Mouse (Mus musculus): ENCODE data around the gene Pde10a. TPM values are rescaled to one million over a fixed set of nuclear protein-coding genes. Genes with fewer than 3 reads are reported as not detected.

The Pde10a gene
- total and polyA plus RNA-seq, 3 experiments, result 0.04 to 0.41 (median 0.21) TPM

GRCm38 (mm10) chr17:8925819-8926383 is 400.7 kb downstream of the Pde10a start:
- Histone ChIP-seq H3K4me2 (ENCODE audit: insufficient read depth, low read depth, poor library complexity, severe bottlenecking) (no peak overlapping the region), H3K27ac (ENCODE audit: insufficient read depth, low read depth) (no peak overlapping the region)
- no peak for TF ChIP-seq MAFK (IDR thresholded peaks at IDR 0.05; ENCODE audit: insufficient replicate concordance, low read length)
- TF ChIP-seq RCOR1 (conservative IDR thresholded peaks at IDR 0.05; ENCODE audit: low read depth, low read length), result no peak
- no peak for TF ChIP-seq PAX5 (IDR thresholded peaks at IDR 0.05; ENCODE audit: low read length)
- no peak for TF ChIP-seq IRF4 (IDR thresholded peaks at IDR 0.05; ENCODE audit: low read depth, low read length)
- no peak for TF ChIP-seq MAX (IDR thresholded peaks at IDR 0.05; ENCODE audit: low read length)
- no peak for TF ChIP-seq CTCF (conservative IDR thresholded peaks at IDR 0.05 in 1 of 2, IDR thresholded peaks at IDR 0.05 in 1 of 2; ENCODE audit: low read depth in 2 of 2, low read length in 2 of 2)
- no peak for TF ChIP-seq ZNF384 (IDR thresholded peaks at IDR 0.05; ENCODE audit: low read depth, low read length)
- no peak for TF ChIP-seq EP300 (IDR thresholded peaks at IDR 0.05; ENCODE audit: low read length)
- TF ChIP-seq JUN (IDR thresholded peaks at IDR 0.05; ENCODE audit: insufficient read depth, low read depth, low read length), result no peak
- TF ChIP-seq ZC3H11A (IDR thresholded peaks at IDR 0.05; ENCODE audit: low read depth, low read length), result no peak

GRCm38 (mm10) chr17:8928560-8928959 is 403.4 kb downstream of the Pde10a start:
- H3K4me2 ChIP-seq (ENCODE audit: insufficient read depth, low read depth, poor library complexity, severe bottlenecking), result no peak overlapping the region
- H3K36me3 ChIP-seq (replicated peaks in 1 of 2; ENCODE audit: control insufficient read depth in 1 of 2, insufficient read depth in 1 of 2, low read length in 1 of 2), result no peaks in the 10 kb centered on the region
- no peak for DNase-seq (ENCODE audit: extremely low read depth)
- H3K9ac ChIP-seq (ENCODE audit: insufficient read depth, low read depth), result no peak overlapping the region
- H3K79me2 ChIP-seq (replicated peaks; ENCODE audit: control insufficient read depth, extremely low read depth, insufficient read depth, poor library complexity, severe bottlenecking), result no peaks in the 10 kb centered on the region
- H3K27me3 ChIP-seq (replicated peaks), result peaks cover 9% of the 10 kb centered on the region
- in situ Hi-C loops (cut with MboI; ENCODE audit: low pct_ligation_motif_present, low pct_unique_long_range_greater_than_20kb, low sequenced_read_pairs), result no loop called here
- H3K27ac ChIP-seq (ENCODE audit: insufficient read depth, low read depth), result no peak overlapping the region
- TF ChIP-seq RCOR1 (conservative IDR thresholded peaks at IDR 0.05; ENCODE audit: low read depth, low read length), result no peak
- no peak for TF ChIP-seq CTCF (conservative IDR thresholded peaks at IDR 0.05 in 1 of 2, IDR thresholded peaks at IDR 0.05 in 1 of 2; ENCODE audit: low read depth in 2 of 2, low read length in 2 of 2)
- no peak for TF ChIP-seq UBTF (IDR thresholded peaks at IDR 0.05; ENCODE audit: low read depth, low read length)
- TF ChIP-seq MYC (IDR thresholded peaks at IDR 0.05; ENCODE audit: low read depth, low read length), result no peak
- TF ChIP-seq MAX (IDR thresholded peaks at IDR 0.05; ENCODE audit: low read length), result no peak
- no peak for TF ChIP-seq MXI1 (IDR thresholded peaks at IDR 0.05; ENCODE audit: low read depth, low read length)
- no peak for TF ChIP-seq ZNF384 (IDR thresholded peaks at IDR 0.05; ENCODE audit: low read depth, low read length)
- no peak for TF ChIP-seq SIN3A (IDR thresholded peaks at IDR 0.05; ENCODE audit: low read length)
- TF ChIP-seq NRF1 (IDR thresholded peaks at IDR 0.05; ENCODE audit: low read depth, low read length), result no peak
- no peak for TF ChIP-seq EP300 (IDR thresholded peaks at IDR 0.05; ENCODE audit: low read length)
- no peak for TF ChIP-seq POLR2A (IDR thresholded peaks at IDR 0.05; ENCODE audit: low read depth, low read length)
- TF ChIP-seq MEF2A (IDR thresholded peaks at IDR 0.05; ENCODE audit: borderline replicate concordance, low read depth, low read length), result no peak
- no peak for TF ChIP-seq ZMIZ1 (IDR thresholded peaks at IDR 0.05; ENCODE audit: low read depth, low read length)
- TF ChIP-seq POLR2AphosphoS2 (IDR thresholded peaks at IDR 0.05; ENCODE audit: low read depth, low read length), result no peak
- TF ChIP-seq JUND (conservative IDR thresholded peaks at IDR 0.05; ENCODE audit: low read depth, low read length), result no peak
- no peaks in the 10 kb centered on the region for H3K9me3 ChIP-seq (replicated peaks; ENCODE audit: low read length)
- no peak overlapping the region for H3K4me3 ChIP-seq (replicated peaks in 1 of 3; ENCODE audit: low read depth in 2 of 3, low read length in 2 of 3, poor library complexity in 1 of 3)
- dilution Hi-C loops (cut with MboI; ENCODE audit: extremely low pct_ligation_motif_present, extremely low pct_unique_long_range_greater_than_20kb, low sequenced_read_pairs), result no loop called here
- H3K4me1 ChIP-seq (ENCODE audit: control insufficient read depth in 1 of 2, insufficient read depth in 2 of 2), result no peaks in the 10 kb centered on the region

More at GRCm38 (mm10) chr17:8925819-8926383, 400.7 kb downstream of the Pde10a start:
- Histone ChIP-seq H3K79me2 (replicated peaks; ENCODE audit: control insufficient read depth, extremely low read depth, insufficient read depth, poor library complexity, severe bottlenecking) (no peaks in the 10 kb centered on the region), H3K4me3 (replicated peaks in 1 of 3; ENCODE audit: low read depth in 2 of 3, low read length in 2 of 3, poor library complexity in 1 of 3) (no peak overlapping the region), H3K4me1 (ENCODE audit: control insufficient read depth in 1 of 2, insufficient read depth in 2 of 2) (no peaks in the 10 kb centered on the region; a peak in 1 of 4 replicates), H3K9me3 (replicated peaks; ENCODE audit: low read length) (no peaks in the 10 kb centered on the region), H3K9ac (ENCODE audit: insufficient read depth, low read depth) (no peak overlapping the region), H3K27me3 (replicated peaks) (peaks cover 6% of the 10 kb centered on the region), H3K36me3 (replicated peaks in 1 of 2; ENCODE audit: control insufficient read depth in 1 of 2, insufficient read depth in 1 of 2, low read length in 1 of 2) (no peaks in the 10 kb centered on the region)
- dilution Hi-C loops (cut with MboI; ENCODE audit: extremely low pct_ligation_motif_present, extremely low pct_unique_long_range_greater_than_20kb, low sequenced_read_pairs) (no loop called here), in situ Hi-C loops (cut with MboI; ENCODE audit: low pct_ligation_motif_present, low pct_unique_long_range_greater_than_20kb, low sequenced_read_pairs) (no loop called here)
- DNase-seq (ENCODE audit: extremely low read depth), result no peak

Measured in CH12.LX (cell line).